Mouse (Mus musculus) small intestine, adult 2 months (tissue): ENCODE measurements at regions not wholly inside any gene's neighbourhood (a gene's known extent, or its start where the extent isn't known, plus 50 kb on each side); places are given as distances from the start of the nearest gene placed in this dataset.

Experiments
- CTCF ChIP-seq: fragments of 200-500 bp; IDR thresholded peaks from 2 replicates; pipeline ENCODE4 v1.5.1; 2012; ENCODE audit warnings: low read depth, mild to moderate bottlenecking, control low read depth, inconsistent platforms, low read length, moderate library complexity, mixed read lengths; ENCODE audit not compliant: insufficient replicate concordance, insufficient read length; ENCODE audit errors: extremely low read depth
- POLR2A ChIP-seq: fragments of 200-500 bp; IDR thresholded peaks from 2 replicates; pipeline ENCODE4 v1.6.1; 2012; ENCODE audit warnings: low read depth, mild to moderate bottlenecking, control low read depth, inconsistent platforms, low read length, moderate library complexity

DNA sequence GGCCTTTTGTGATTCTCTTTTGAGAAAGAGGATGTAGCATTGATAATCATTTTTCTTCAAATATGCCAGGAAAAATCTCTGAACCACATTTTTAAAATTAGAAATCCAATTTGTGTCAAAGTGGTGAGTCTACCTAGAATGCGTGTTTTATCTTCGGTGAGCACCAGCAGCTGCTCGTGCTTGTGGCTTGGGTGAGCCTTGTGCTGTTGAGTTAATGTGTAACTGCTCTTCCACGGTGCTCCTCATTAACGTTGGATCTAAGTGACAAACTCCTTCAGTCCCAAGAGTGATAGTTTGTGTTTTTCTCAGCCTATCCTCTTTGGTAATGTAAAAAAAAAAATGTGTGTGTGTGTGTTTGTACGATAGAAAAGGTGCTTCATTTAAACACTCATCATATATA is 88.7 kb upstream of the Ccdc54 start:
- TF ChIP-seq CTCF (no peak), POLR2A (no peak)
